Mouse (Mus musculus): Measurements from ENCODE around the gene Flvcr2. TPM values are rescaled to one million over a fixed set of nuclear protein-coding genes. Genes with fewer than 3 reads are reported as not detected.

Flvcr2 gene
- total and polyA plus RNA-seq, 3 experiments, result 0.07 TPM; not detected in 2

- H3K9me3 ChIP-seq (replicated peaks; ENCODE audit: insufficient read depth, low read length), result no peaks in the 10 kb centered on the region
- peaks cover 0 to 4% of the 10 kb centered on the region in 2 experiments; a peak in 2 of 4 replicates for H3K4me1 ChIP-seq (ENCODE audit: control insufficient read depth in 1 of 2, insufficient read depth in 2 of 2, low read length in 2 of 2)
- peaks cover 0 to 16% of the 10 kb centered on the region in 2 experiments; a peak in 2 of 4 replicates for H3K36me3 ChIP-seq (ENCODE audit: control insufficient read depth in 1 of 2, insufficient read depth in 2 of 2, low read length in 2 of 2)
- H3K4me3 ChIP-seq (ENCODE audit: control insufficient read depth in 1 of 2, insufficient read depth in 1 of 2, low read depth in 2 of 2, low read length in 2 of 2), result peak overlapping the region; percentile 53 to 82
- TF ChIP-seq POLR2A (IDR thresholded peaks at IDR 0.05; ENCODE audit: control insufficient read depth in 1 of 2, insufficient read depth in 1 of 2, low read depth in 1 of 2, low read length in 2 of 2, poor library complexity in 1 of 2), result no peak
- TF ChIP-seq CHD1 (IDR thresholded peaks at IDR 0.05; ENCODE audit: low read depth, low read length), result 0 out of 2 replicates have a peak, but pooled peaks have one; percentile 53
- TF ChIP-seq RCOR1 (IDR thresholded peaks at IDR 0.05; ENCODE audit: low read depth, low read length), result no peak
- H3K27ac ChIP-seq (ENCODE audit: control insufficient read depth, low read depth, low read length), result peak overlapping the region; percentile 98
- no peaks in the 10 kb centered on the region for H3K27me3 ChIP-seq (ENCODE audit: control insufficient read depth in 1 of 2, insufficient read depth in 2 of 2, low read length in 2 of 2)
- DNase-seq (ENCODE audit: low read depth, low spot score), result no peak
- H3K9ac ChIP-seq (ENCODE audit: control insufficient read depth, low read depth, low read length, poor library complexity, severe bottlenecking), result peak overlapping the region; percentile 87
- peaks cover 12% of the 10 kb centered on the region for H3K79me2 ChIP-seq (ENCODE audit: control insufficient read depth, insufficient read depth, low read length, poor library complexity)
Measured at GRCm38 (mm10) chr12:85825361-85825760, 79.0 kb downstream of the Flvcr2 start.

DNA sequence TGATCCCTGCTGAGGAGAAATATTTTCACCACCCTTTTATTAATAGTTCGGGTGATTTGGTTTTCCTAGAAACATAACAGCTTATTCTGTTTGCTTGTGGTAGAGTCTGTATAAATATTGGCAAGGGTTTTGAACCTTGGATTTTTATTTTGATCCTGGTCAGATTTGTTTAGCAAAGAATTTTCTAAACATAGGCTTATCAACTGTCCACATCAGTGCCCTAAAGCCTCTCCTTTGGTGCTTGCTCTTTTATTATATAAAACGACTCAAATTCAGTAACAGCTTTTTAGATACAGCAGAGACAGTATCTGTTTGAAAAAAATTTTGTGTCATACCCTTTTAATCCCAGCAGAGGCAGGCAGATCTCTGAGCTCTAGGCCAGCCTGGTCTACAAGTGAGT, 79.5 kb downstream of the Flvcr2 start:
- Histone ChIP-seq H3K4me1 (ENCODE audit: control insufficient read depth in 1 of 2, insufficient read depth in 2 of 2, low read length in 2 of 2) (peaks cover 0 to 4% of the 10 kb centered on the region in 2 experiments; a peak in 2 of 4 replicates), H3K4me3 (ENCODE audit: control insufficient read depth in 1 of 2, insufficient read depth in 1 of 2, low read depth in 2 of 2, low read length in 2 of 2) (peak overlapping the region in 1 of 2 experiments; percentile 53; a peak in 2 of 4 replicates), H3K79me2 (ENCODE audit: control insufficient read depth, insufficient read depth, low read length, poor library complexity) (peaks cover 12% of the 10 kb centered on the region), H3K27me3 (ENCODE audit: control insufficient read depth in 1 of 2, insufficient read depth in 2 of 2, low read length in 2 of 2) (no peaks in the 10 kb centered on the region), H3K9ac (ENCODE audit: control insufficient read depth, low read depth, low read length, poor library complexity, severe bottlenecking) (peak overlapping the region; percentile 87; the same call in 1 of the 2 replicates), H3K9me3 (replicated peaks; ENCODE audit: insufficient read depth, low read length) (no peaks in the 10 kb centered on the region), H3K36me3 (ENCODE audit: control insufficient read depth in 1 of 2, insufficient read depth in 2 of 2, low read length in 2 of 2) (peaks cover 0 to 16% of the 10 kb centered on the region in 2 experiments; a peak in 2 of 4 replicates), H3K27ac (ENCODE audit: control insufficient read depth, low read depth, low read length) (no peak overlapping the region)
- TF ChIP-seq E2F4 (IDR thresholded peaks at IDR 0.05; ENCODE audit: borderline replicate concordance, low read depth, low read length) (no peak), EP300 (IDR thresholded peaks at IDR 0.05; ENCODE audit: low read depth in 1 of 2, low read length in 2 of 2) (no peak), GATA1 (IDR thresholded peaks at IDR 0.05; ENCODE audit: low read depth, low read length) (peak; percentile 31; the same call in 1 of the 2 replicates)
- peak; percentile 16 for DNase-seq (ENCODE audit: low read depth, low spot score)

GRCm38 (mm10) chr12:85828856-85829255, 82.5 kb downstream of the Flvcr2 start:
- no peak overlapping the region for H3K9ac ChIP-seq (ENCODE audit: control insufficient read depth, low read depth, low read length, poor library complexity, severe bottlenecking)
- DNase-seq (ENCODE audit: low read depth, low spot score), result no peak
- TF ChIP-seq NRF1 (IDR thresholded peaks at IDR 0.05; ENCODE audit: insufficient read depth, low read depth, low read length, poor library complexity, severe bottlenecking) (no peak), TBP (IDR thresholded peaks at IDR 0.05; ENCODE audit: low read depth, low read length) (no peak), MEF2A (IDR thresholded peaks at IDR 0.05; ENCODE audit: extremely low read depth, insufficient replicate concordance, low read depth, low read length, poor library complexity, severe bottlenecking) (no peak), USF1 (IDR thresholded peaks at IDR 0.05; ENCODE audit: low read depth, low read length) (no peak), EP300 (IDR thresholded peaks at IDR 0.05; ENCODE audit: low read depth in 1 of 2, low read length in 2 of 2) (no peak), E2F4 (IDR thresholded peaks at IDR 0.05; ENCODE audit: borderline replicate concordance, low read depth, low read length) (no peak), ZMIZ1 (IDR thresholded peaks at IDR 0.05; ENCODE audit: low read depth, low read length) (no peak), USF2 (IDR thresholded peaks at IDR 0.05; ENCODE audit: borderline replicate concordance in 1 of 2, insufficient read depth in 1 of 2, low read depth in 1 of 2, low read length in 2 of 2) (no peak), CTCF (IDR thresholded peaks at IDR 0.05 in 2 of 3, conservative IDR thresholded peaks at IDR 0.05 in 1 of 3; ENCODE audit: control insufficient read depth in 1 of 3, insufficient read depth in 1 of 3, low read depth in 2 of 3, low read length in 3 of 3, poor library complexity in 1 of 3, severe bottlenecking in 1 of 3) (no peak), BHLHE40 (IDR thresholded peaks at IDR 0.05; ENCODE audit: borderline replicate concordance, low read depth, low read length) (no peak), POLR2AphosphoS2 (IDR thresholded peaks at IDR 0.05; ENCODE audit: low read length) (no peak), TAL1 (IDR thresholded peaks at IDR 0.05; ENCODE audit: low read length) (no peak), POLR2A (IDR thresholded peaks at IDR 0.05; ENCODE audit: control insufficient read depth in 1 of 2, insufficient read depth in 1 of 2, low read depth in 1 of 2, low read length in 2 of 2, poor library complexity in 1 of 2) (no peak)
- H3K9me3 ChIP-seq (replicated peaks; ENCODE audit: insufficient read depth, low read length), result no peaks in the 10 kb centered on the region
- H3K27me3 ChIP-seq (ENCODE audit: control insufficient read depth in 1 of 2, insufficient read depth in 2 of 2, low read length in 2 of 2), result no peaks in the 10 kb centered on the region
- no peak overlapping the region for H3K4me3 ChIP-seq (ENCODE audit: control insufficient read depth in 1 of 2, insufficient read depth in 1 of 2, low read depth in 2 of 2, low read length in 2 of 2)
- peaks cover 0 to under 1% of the 10 kb centered on the region in 2 experiments; a peak in 1 of 4 replicates for H3K4me1 ChIP-seq (ENCODE audit: control insufficient read depth in 1 of 2, insufficient read depth in 2 of 2, low read length in 2 of 2)
- H3K79me2 ChIP-seq (ENCODE audit: control insufficient read depth, insufficient read depth, low read length, poor library complexity), result peaks cover 6% of the 10 kb centered on the region
- peaks cover 1 to 7% of the 10 kb centered on the region in 2 experiments; a peak in 2 of 4 replicates for H3K36me3 ChIP-seq (ENCODE audit: control insufficient read depth in 1 of 2, insufficient read depth in 2 of 2, low read length in 2 of 2)
- H3K27ac ChIP-seq (ENCODE audit: control insufficient read depth, low read depth, low read length), result no peak overlapping the region

Measured in MEL (cell line).